Mouse (Mus musculus): ENCODE measurements around the gene Vmn2r72. TPM values are rescaled to one million over a fixed set of nuclear protein-coding genes. Genes with fewer than 3 reads are reported as not detected.

Vmn2r72 gene
- polyA plus RNA-seq (2012; rRNA removed) = not detected in 2 replicates

DNA sequence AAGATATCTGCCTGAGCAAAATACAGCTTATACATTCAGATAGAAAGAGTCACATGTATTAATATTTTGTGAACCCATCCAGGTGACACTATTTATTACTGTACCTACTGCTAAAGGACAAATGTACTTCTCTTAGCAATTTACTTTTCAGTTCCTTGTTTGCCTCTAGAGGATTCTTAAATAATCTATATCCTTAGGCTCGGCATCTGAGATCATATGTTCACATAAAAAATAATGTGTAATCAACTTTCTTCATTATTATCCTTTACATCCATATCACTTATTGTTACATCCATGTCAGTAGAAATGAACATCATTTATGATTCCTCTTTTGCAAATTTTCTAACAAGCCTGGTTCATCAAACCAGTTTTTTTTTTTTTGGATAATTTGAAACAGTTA is at the start of gene Vmn2r72:
Gene Vmn2r72, minus strand, starts transcription at position 101 of the 400 bp plus-strand sequence.
- H3K4me1 ChIP-seq (ENCODE audit: control insufficient read depth, insufficient read depth, low read length) = no peaks in the 10 kb centered on the region
- whole genome bisulfite sequencing = 84% methylated on average over 1 of the region's 1 CpGs
- TF ChIP-seq POLR2A (IDR thresholded peaks at IDR 0.05; ENCODE audit: borderline replicate concordance, insufficient read depth, low read length) = no peak
- no peak for TF ChIP-seq CTCF (IDR thresholded peaks at IDR 0.05; ENCODE audit: borderline replicate concordance, insufficient read depth, low read depth, low read length)
- no peak within 1 kb of the TSS for H3K4me3 ChIP-seq (replicated peaks; ENCODE audit: insufficient read depth, low read depth, low read length)
- no peaks in the 10 kb centered on the region for H3K27me3 ChIP-seq (ENCODE audit: control insufficient read depth, insufficient read depth, low read length)
- no peak within 1 kb of the TSS for H3K27ac ChIP-seq (ENCODE audit: insufficient read depth, low read length)
- no peak for DNase-seq

Other genes with a start within 250 kb of the Vmn2r72 start
- gene Vmn2r71, start 192.0 kb downstream of the Vmn2r72 start, polyA plus RNA-seq (2012; rRNA removed) = not detected in 2 replicates
- gene Vmn2r70, start 185.9 kb downstream of the Vmn2r72 start, polyA plus RNA-seq (2012; rRNA removed) = not detected in 2 replicates
- gene Vmn2r73, start 121.2 kb upstream of the Vmn2r72 start, polyA plus RNA-seq (2012; rRNA removed) = not detected in 2 replicates
- not detected in 2 replicates for gene Vmn2r74, start 206.5 kb upstream of the Vmn2r72 start, polyA plus RNA-seq (2012; rRNA removed)